9 mouse cellular contexts compared by ENCODE assay signal in genomic region chr10:75032395-75032794, GRCm38 (mm10). TPM values are rescaled to one million over a fixed set of nuclear protein-coding genes. Genes with fewer than 3 reads are reported as not detected.
DNase-seq lines count a peak whose midpoint lies in the region; ATAC-seq and TF ChIP-seq lines count a peak whose summit lies in the region.
"Had no signal": no experiment of that assay in that cellular context is flagged by ENCODE, and none has a peak within 500 bp of the region (broad histone marks: within the 10 kb centered on the region; RNA-seq: fewer than 3 reads in every experiment).

TSS of gene Rsph14 (minus strand) at chr10:75032586.

- WGBS in forebrain, embryonic 14.5 days: 15% methylated on average over 10 of the region's 10 CpGs
- WGBS in hindbrain, embryonic 11.5 days: 21% methylated on average over 10 of the region's 10 CpGs
- 14% methylated on average over 10 of the region's 10 CpGs for WGBS in midbrain, embryonic 13.5 days
- 32% methylated on average over 10 of the region's 10 CpGs for WGBS in spleen, adult 2 months

- H3K4me1 ChIP-seq in forebrain, embryonic 14.5 days (ENCODE audit: control insufficient read depth, insufficient read depth, low read length): peaks cover 16% of the 10 kb centered on the region
- H3K4me1 ChIP-seq in hindbrain, embryonic 11.5 days (replicated peaks; ENCODE audit: control insufficient read depth, insufficient read depth, low read length): peaks cover 3% of the 10 kb centered on the region; the same call in 1 of the 2 replicates
- H3K4me1 ChIP-seq in midbrain, embryonic 13.5 days (replicated peaks): peaks cover 44% of the 10 kb centered on the region
- peaks cover 4% of the 10 kb centered on the region; the same call in 1 of the 2 replicates for H3K4me1 ChIP-seq in spleen, adult 2 months (ENCODE audit: control insufficient read depth, insufficient read depth, insufficient read length)

- H3K9me3 ChIP-seq in forebrain, embryonic 14.5 days (replicated peaks; ENCODE audit: control insufficient read depth, low read length): no peaks in the 10 kb centered on the region
- no peaks in the 10 kb centered on the region for H3K9me3 ChIP-seq in hindbrain, embryonic 11.5 days (ENCODE audit: control insufficient read depth, low read length)
- H3K9me3 ChIP-seq in midbrain, embryonic 13.5 days: no peaks in the 10 kb centered on the region
- H3K9me3 ChIP-seq: lung, embryonic 15.5 days had no signal

- H3K4me3 ChIP-seq in forebrain, embryonic 14.5 days (ENCODE audit: low read depth, low read length): no peak within 1 kb of the TSS
- no peak within 1 kb of the TSS for H3K4me3 ChIP-seq in hindbrain, embryonic 11.5 days (ENCODE audit: low read depth, low read length)
- no peak within 1 kb of the TSS for H3K4me3 ChIP-seq in midbrain, embryonic 13.5 days (replicated peaks)
- no peak within 1 kb of the TSS for H3K4me3 ChIP-seq in spleen, adult 2 months (ENCODE audit: extremely low read depth, insufficient read depth, insufficient read length)
- H3K4me3 ChIP-seq: lung, embryonic 15.5 days had no signal

- peak; percentile 31; the same call in 1 of the 2 replicates for ATAC-seq in cerebellum, adult (ENCODE audit: insufficient number of reproducible peaks, low FRiP score, low TSS enrichment)
- ATAC-seq in forebrain, embryonic 14.5 days: peak; percentile 74
- peak; percentile 46 for ATAC-seq in hindbrain, embryonic 11.5 days (ENCODE audit: low FRiP score)
- ATAC-seq in midbrain, embryonic 13.5 days: peak; percentile 79

- H3K36me3 ChIP-seq in forebrain, embryonic 14.5 days (ENCODE audit: control insufficient read depth, insufficient read depth, low read length): no peaks in the 10 kb centered on the region
- H3K36me3 ChIP-seq in hindbrain, embryonic 11.5 days (ENCODE audit: control insufficient read depth, insufficient read depth, low read length): no peaks in the 10 kb centered on the region
- no peaks in the 10 kb centered on the region for H3K36me3 ChIP-seq in midbrain, embryonic 13.5 days
- no peaks in the 10 kb centered on the region for H3K36me3 ChIP-seq in spleen, adult 2 months (ENCODE audit: control insufficient read depth, insufficient read depth, low read length)
- H3K36me3 ChIP-seq: lung, embryonic 15.5 days had no signal

- H3K27me3 ChIP-seq in forebrain, embryonic 14.5 days (replicated peaks; ENCODE audit: control insufficient read depth, insufficient read depth, low read length): no peaks in the 10 kb centered on the region
- H3K27me3 ChIP-seq in hindbrain, embryonic 11.5 days (ENCODE audit: control insufficient read depth, insufficient read depth, low read length): no peaks in the 10 kb centered on the region
- no peaks in the 10 kb centered on the region for H3K27me3 ChIP-seq in midbrain, embryonic 13.5 days
- H3K27me3 ChIP-seq in spleen, adult 2 months (ENCODE audit: control insufficient read depth, insufficient read depth, low read length): no peaks in the 10 kb centered on the region
- H3K27me3 ChIP-seq: lung, embryonic 15.5 days had no signal

- TF ChIP-seq CTCF in spleen, adult 2 months (IDR thresholded peaks at IDR 0.05; ENCODE audit: extremely low read depth, insufficient read depth, insufficient read length, insufficient replicate concordance): no peak

- TF ChIP-seq POLR2A in spleen, adult 2 months (IDR thresholded peaks at IDR 0.05; ENCODE audit: low read depth, low read length): no peak

- DNase-seq in NIH3T3 (ENCODE audit: low read depth): peak; percentile 48
- peak; percentile 95 for DNase-seq in forebrain, embryonic 14.5 days (ENCODE audit: low spot score)
- peak; percentile 87 for DNase-seq in hindbrain, embryonic 11.5 days (ENCODE audit: low spot score)
- peak; percentile 77 to 85 for DNase-seq in left cerebral cortex, adult 18-20 months (ENCODE audit: low spot score in 2 of 2)
- DNase-seq in spleen, adult 2 months (ENCODE audit: low read depth in 1 of 2, low spot score in 2 of 2): peak; percentile 36 to 66
- DNase-seq in thymus, postnatal 4 days: no peak

- peak within 1 kb of the TSS; percentile 63 for H3K27ac ChIP-seq in forebrain, embryonic 14.5 days (ENCODE audit: low read depth, low read length)
- H3K27ac ChIP-seq in hindbrain, embryonic 11.5 days (ENCODE audit: low read depth, low read length): no peak within 1 kb of the TSS
- peak within 1 kb of the TSS; percentile 75 for H3K27ac ChIP-seq in midbrain, embryonic 13.5 days
- no peak within 1 kb of the TSS for H3K27ac ChIP-seq in spleen, adult 2 months (ENCODE audit: insufficient read depth, low read length)
- H3K27ac ChIP-seq: lung, embryonic 15.5 days had no signal

- H3K4me2 ChIP-seq in forebrain, embryonic 14.5 days (ENCODE audit: low read length): 0 out of 2 replicates have a peak within 1 kb of the TSS, but pooled peaks have one; percentile 19
- no peak within 1 kb of the TSS for H3K4me2 ChIP-seq in hindbrain, embryonic 11.5 days (replicated peaks; ENCODE audit: low read depth, low read length)
- peak within 1 kb of the TSS; percentile 46 for H3K4me2 ChIP-seq in midbrain, embryonic 13.5 days (replicated peaks)
- H3K4me2 ChIP-seq: lung, embryonic 15.5 days had no signal

- H3K9ac ChIP-seq in forebrain, embryonic 14.5 days (ENCODE audit: low read length): no peak within 1 kb of the TSS
- H3K9ac ChIP-seq in hindbrain, embryonic 11.5 days (ENCODE audit: low read depth, low read length): no peak within 1 kb of the TSS
- no peak within 1 kb of the TSS for H3K9ac ChIP-seq in midbrain, embryonic 13.5 days (replicated peaks)
- H3K9ac ChIP-seq: lung, embryonic 15.5 days had no signal

RNA-seq across cellular contexts. Expression of gene Rsph14, which starts in this region (rescaled TPM):
- polyA plus RNA-seq in forebrain, embryonic 14.5 days (2014; fragmentation: Nextera tagmentation; extraction: Ambion mirVana): 0.22 TPM in 1 of 2 replicates, not detected in the other
- 0.15 and 0.46 TPM in 2 replicates for polyA plus RNA-seq in hindbrain, embryonic 11.5 days (2014; fragmentation: Nextera tagmentation; extraction: Ambion mirVana)
- under 1 TPM in 1 of 2 experiments, not detected in 1; 0.28 TPM for total RNA-seq in left cerebral cortex, adult 18-20 months (2021)
- polyA plus RNA-seq in midbrain, embryonic 13.5 days (2015; fragmentation: Nextera tagmentation; extraction: Ambion mirVana): 0.63 and 1.1 TPM in 2 replicates
- 0.19 TPM in 1 of 2 replicates, not detected in the other for polyA plus RNA-seq in spleen, adult 2 months (2012; rRNA removed)

Comparison
In these comparisons a context has a peak if more than half of its experiments do, and no peak if none do; other contexts are left out.
1. Peak in DNase-seq, ATAC-seq, H3K27ac ChIP-seq and H3K4me2 ChIP-seq in forebrain, embryonic 14.5 days; RNA of the gene not detected or under 1 TPM.
2. Peak in DNase-seq and ATAC-seq in hindbrain, embryonic 11.5 days; RNA of the gene not detected or under 1 TPM.
3. Peak in DNase-seq in left cerebral cortex, adult 18-20 months; RNA of the gene not detected or under 1 TPM.
4. Peak in DNase-seq in spleen, adult 2 months; RNA of the gene not detected or under 1 TPM.